Mouse (Mus musculus): Measurements from ENCODE around the gene Agr3. TPM values are rescaled to one million over a fixed set of nuclear protein-coding genes. Genes with fewer than 3 reads are reported as not detected.
A peak's percentile ranks its signal among the peaks of the same experiment; 100 is the strongest.

Agr3 gene
- not detected in 2 replicates for polyA plus RNA-seq (2014; fragmentation: Nextera tagmentation; extraction: Ambion mirVana)

DNA sequence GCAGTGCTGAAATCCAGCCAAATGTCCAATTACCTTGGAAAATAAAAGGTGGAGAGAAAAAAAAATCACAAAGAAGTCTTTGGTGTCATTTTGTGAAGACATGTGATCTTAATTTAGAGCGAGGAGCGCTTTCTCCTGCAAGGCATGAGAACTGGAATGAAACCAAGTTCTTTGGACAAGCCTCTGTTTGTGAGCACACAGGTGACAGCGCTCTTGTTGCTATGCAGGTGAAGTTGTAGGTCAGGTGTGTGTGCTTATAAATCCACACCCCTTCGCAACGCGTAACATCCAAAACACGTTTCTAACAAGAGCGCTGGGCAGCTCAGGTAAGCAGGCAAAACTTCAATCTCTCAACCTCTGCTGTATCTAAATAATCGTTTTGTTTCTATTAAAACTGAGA lies at the start of gene Agr3:
TSS of gene Agr3 (plus strand) at position 219 of the 400 bp plus-strand sequence.
- Histone ChIP-seq H3K27ac (ENCODE audit: low read depth, low read length) (no peak within 1 kb of the TSS), H3K27me3 (ENCODE audit: control insufficient read depth, insufficient read depth, low read length) (no peaks in the 10 kb centered on the region), H3K9me3 (ENCODE audit: control insufficient read depth, low read length) (no peaks in the 10 kb centered on the region), H3K4me3 (ENCODE audit: low read length) (no peak within 1 kb of the TSS), H3K4me2 (replicated peaks; ENCODE audit: low read depth, low read length) (no peak within 1 kb of the TSS), H3K4me1 (ENCODE audit: control insufficient read depth, insufficient read depth, low read length) (no peaks in the 10 kb centered on the region), H3K9ac (ENCODE audit: low read depth, low read length) (no peak within 1 kb of the TSS), H3K36me3 (ENCODE audit: control insufficient read depth, insufficient read depth, low read length) (no peaks in the 10 kb centered on the region)
- WGBS, result 91% methylated on average over 9 of the region's 9 CpGs
- no peak for ATAC-seq (ENCODE audit: low FRiP score, low TSS enrichment)

DNA sequence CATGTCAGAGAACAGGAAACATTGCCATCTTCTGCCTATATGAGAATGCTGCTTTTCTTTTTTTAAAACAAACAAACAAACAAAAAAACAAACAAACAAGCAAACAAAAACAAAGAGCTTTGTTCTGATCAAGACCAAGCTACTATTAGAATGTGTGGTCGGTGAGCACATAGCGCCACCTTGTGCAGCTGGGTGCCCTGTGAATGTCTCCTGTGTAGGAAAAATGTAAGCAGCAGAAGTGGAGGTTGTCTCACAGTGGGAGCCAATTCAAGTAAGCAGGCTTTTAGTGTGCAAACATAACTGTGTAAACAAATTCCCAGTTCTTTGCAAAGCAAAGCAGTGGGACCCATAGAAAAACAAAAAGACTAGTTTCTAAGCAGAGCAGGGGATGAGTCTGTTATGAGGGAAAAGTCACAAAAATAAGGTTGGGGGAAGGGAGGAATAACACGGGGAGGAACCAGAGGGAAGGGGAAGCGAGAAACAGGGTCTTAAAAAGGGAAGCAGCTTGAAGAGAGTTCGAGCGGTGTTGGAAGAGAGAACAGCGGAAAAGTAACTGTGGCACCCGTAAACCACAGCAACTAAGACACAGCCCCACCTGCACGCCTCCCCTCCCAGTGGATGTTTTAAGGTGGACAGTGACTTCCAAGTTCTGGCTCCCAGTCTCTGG lies 40.4 kb upstream of the Agr3 start:
- no peaks in the 10 kb centered on the region for H3K36me3 ChIP-seq (ENCODE audit: control insufficient read depth, insufficient read depth, low read length)
- no peaks in the 10 kb centered on the region for H3K4me1 ChIP-seq (ENCODE audit: control insufficient read depth, insufficient read depth, low read length)
- no peak overlapping the region for H3K9ac ChIP-seq (ENCODE audit: low read depth, low read length)
- no peak for ATAC-seq (ENCODE audit: low FRiP score, low TSS enrichment)
- H3K27ac ChIP-seq (ENCODE audit: low read depth, low read length), result no peak overlapping the region
- no peak overlapping the region for H3K4me3 ChIP-seq (ENCODE audit: low read length)
- 60% methylated on average over 9 of the region's 9 CpGs for WGBS
- H3K4me2 ChIP-seq (replicated peaks; ENCODE audit: low read depth, low read length), result no peak overlapping the region
- no peaks in the 10 kb centered on the region for H3K9me3 ChIP-seq (ENCODE audit: control insufficient read depth, low read length)
- no peaks in the 10 kb centered on the region for H3K27me3 ChIP-seq (ENCODE audit: control insufficient read depth, insufficient read depth, low read length)

DNA sequence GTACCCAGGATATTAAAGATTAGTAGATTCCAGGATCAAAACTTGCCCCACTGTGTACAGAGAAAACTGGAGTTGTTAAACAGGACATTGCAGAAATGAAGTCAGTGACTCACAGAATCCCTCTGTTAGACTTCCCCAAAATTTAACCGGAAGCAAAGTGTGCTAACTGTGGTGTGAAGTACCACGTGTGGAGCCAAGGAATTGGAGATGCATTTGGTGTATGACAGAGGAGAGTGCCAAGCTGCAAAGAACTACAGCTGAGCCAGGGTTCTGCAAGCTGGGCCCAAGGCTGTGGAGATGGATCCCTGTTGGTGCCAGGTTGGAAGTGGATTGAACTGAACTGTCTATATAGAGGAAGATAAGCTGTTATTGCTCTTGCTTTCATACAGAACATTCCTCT lies 36.0 kb upstream of the Agr3 start:
- no peak overlapping the region for H3K9ac ChIP-seq (ENCODE audit: low read depth, low read length)
- H3K4me1 ChIP-seq (ENCODE audit: control insufficient read depth, insufficient read depth, low read length), result no peaks in the 10 kb centered on the region
- H3K4me2 ChIP-seq (replicated peaks; ENCODE audit: low read depth, low read length), result no peak overlapping the region
- no peaks in the 10 kb centered on the region for H3K27me3 ChIP-seq (ENCODE audit: control insufficient read depth, insufficient read depth, low read length)
- WGBS, result 85% methylated on average over 2 of the region's 2 CpGs
- H3K4me3 ChIP-seq (ENCODE audit: low read length), result no peak overlapping the region
- no peak overlapping the region for H3K27ac ChIP-seq (ENCODE audit: low read depth, low read length)
- H3K9me3 ChIP-seq (ENCODE audit: control insufficient read depth, low read length), result no peaks in the 10 kb centered on the region
- no peaks in the 10 kb centered on the region for H3K36me3 ChIP-seq (ENCODE audit: control insufficient read depth, insufficient read depth, low read length)
- ATAC-seq (ENCODE audit: low FRiP score, low TSS enrichment), result no peak

DNA sequence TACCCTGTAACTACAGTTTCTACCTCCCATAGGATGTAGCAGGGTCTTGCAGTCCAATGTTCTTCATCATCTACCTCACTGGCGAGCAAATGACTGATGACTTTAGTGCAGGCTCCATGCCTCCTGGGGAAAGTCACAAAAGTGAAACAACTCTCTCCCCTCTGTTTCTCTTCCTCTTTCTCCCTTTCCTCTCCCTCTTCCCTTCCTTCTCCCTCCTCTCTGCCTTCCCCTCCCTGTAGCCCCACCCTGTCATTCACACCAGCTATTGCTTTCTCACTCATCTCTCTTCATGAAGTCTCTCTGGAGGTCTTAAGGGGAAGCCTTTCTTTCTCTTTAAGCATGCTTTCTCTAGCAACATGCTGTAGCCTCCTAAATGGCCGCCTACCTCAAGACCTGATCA lies 34.7 kb upstream of the Agr3 start:
- no peak overlapping the region for H3K9ac ChIP-seq (ENCODE audit: low read depth, low read length)
- no peaks in the 10 kb centered on the region for H3K36me3 ChIP-seq (ENCODE audit: control insufficient read depth, insufficient read depth, low read length)
- no peaks in the 10 kb centered on the region for H3K9me3 ChIP-seq (ENCODE audit: control insufficient read depth, low read length)
- H3K4me3 ChIP-seq (ENCODE audit: low read length), result no peak overlapping the region
- 74% methylated on average over 2 of the region's 2 CpGs for WGBS
- no peaks in the 10 kb centered on the region for H3K27me3 ChIP-seq (ENCODE audit: control insufficient read depth, insufficient read depth, low read length)
- H3K27ac ChIP-seq (ENCODE audit: low read depth, low read length), result no peak overlapping the region
- no peak for ATAC-seq (ENCODE audit: low FRiP score, low TSS enrichment)
- no peaks in the 10 kb centered on the region for H3K4me1 ChIP-seq (ENCODE audit: control insufficient read depth, insufficient read depth, low read length)
- no peak overlapping the region for H3K4me2 ChIP-seq (replicated peaks; ENCODE audit: low read depth, low read length)

DNA sequence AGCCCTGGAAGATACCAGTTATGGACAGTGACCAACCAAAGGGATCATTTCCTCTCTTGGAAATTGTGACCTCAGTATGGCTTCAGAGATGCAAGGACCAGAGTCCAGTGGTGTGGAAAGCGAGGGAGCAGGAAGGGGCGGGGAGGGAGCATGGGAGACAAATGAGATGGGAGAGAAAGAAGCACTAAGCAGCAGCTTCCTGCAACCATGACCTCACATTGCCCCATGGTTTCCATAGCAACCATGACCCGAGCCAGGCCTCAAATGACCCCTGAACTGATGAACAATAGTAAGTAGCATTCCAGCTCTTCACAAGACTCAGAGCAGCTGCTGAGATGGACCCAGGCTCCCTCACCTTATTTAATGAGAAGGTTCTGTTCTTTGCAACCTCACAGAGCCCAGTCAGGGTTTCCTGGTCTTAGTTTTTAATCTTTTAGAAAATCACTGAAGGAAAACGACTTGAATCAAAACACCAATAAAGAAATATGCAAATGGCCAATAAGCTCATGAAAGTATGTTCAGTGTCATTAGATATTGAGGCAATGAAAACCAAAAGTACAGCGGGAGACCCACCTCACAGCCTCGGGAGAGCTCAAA lies 31.0 kb upstream of the Agr3 start:
- WGBS, result 36% methylated on average over 6 of the region's 6 CpGs
- Histone ChIP-seq H3K4me2 (replicated peaks; ENCODE audit: low read depth, low read length) (no peak overlapping the region), H3K9me3 (ENCODE audit: control insufficient read depth, low read length) (no peaks in the 10 kb centered on the region), H3K27ac (ENCODE audit: low read depth, low read length) (no peak overlapping the region), H3K27me3 (ENCODE audit: control insufficient read depth, insufficient read depth, low read length) (no peaks in the 10 kb centered on the region), H3K4me3 (ENCODE audit: low read length) (no peak overlapping the region), H3K36me3 (ENCODE audit: control insufficient read depth, insufficient read depth, low read length) (no peaks in the 10 kb centered on the region), H3K4me1 (ENCODE audit: control insufficient read depth, insufficient read depth, low read length) (0 out of 2 replicates have a peak, but pooled peaks cover 2% of the 10 kb centered on the region), H3K9ac (ENCODE audit: low read depth, low read length) (no peak overlapping the region)
- 0 out of 2 replicates have a peak, but pooled peaks have one; percentile 55 for ATAC-seq (ENCODE audit: low FRiP score, low TSS enrichment)

DNA sequence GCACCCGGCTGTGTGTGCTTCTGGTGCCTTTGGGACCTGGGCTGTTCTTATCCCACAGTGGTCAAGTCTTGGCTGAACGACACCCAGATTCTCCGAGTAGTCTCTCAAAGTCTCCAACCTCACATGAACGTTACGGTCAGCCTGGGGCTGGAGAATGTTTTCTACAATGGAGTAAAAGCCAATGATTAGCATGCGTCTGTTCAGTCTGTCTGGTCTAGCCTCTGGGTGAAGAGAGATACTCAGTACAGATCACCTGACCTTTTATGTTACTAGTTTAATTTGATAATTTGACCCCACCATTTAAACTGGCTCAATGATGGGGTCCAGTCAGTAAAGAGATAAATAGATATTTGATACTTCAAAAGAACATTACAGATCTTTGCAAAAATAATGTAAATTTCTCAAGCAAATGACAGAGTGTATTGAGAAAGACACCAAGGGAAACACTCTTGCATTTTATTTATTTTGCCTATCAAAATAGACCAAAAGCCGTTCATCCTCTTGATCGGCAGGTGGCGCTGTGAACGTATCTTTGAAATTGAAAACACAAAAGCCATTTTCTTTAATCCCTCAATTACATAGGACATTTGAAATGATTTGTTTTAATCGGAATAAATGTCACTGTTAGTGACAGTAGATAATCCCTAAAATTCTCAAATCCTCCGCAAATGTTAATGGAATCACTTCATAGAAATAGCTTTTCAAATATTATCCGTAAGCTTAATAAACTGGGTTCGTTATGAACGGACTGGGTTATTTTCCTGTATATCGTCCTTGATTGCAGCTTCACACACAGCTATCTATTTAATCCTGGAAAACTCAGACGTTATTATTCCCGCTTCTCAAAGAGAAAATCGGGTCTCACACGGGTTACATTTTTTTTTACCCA lies 29.3 kb upstream of the Agr3 start:
- 31% methylated on average over 20 of the region's 20 CpGs for WGBS
- Histone ChIP-seq H3K9me3 (ENCODE audit: control insufficient read depth, low read length) (no peaks in the 10 kb centered on the region), H3K36me3 (ENCODE audit: control insufficient read depth, insufficient read depth, low read length) (no peaks in the 10 kb centered on the region), H3K4me3 (ENCODE audit: low read length) (peak overlapping the region; percentile 32), H3K9ac (ENCODE audit: low read depth, low read length) (no peak overlapping the region), H3K4me1 (ENCODE audit: control insufficient read depth, insufficient read depth, low read length) (0 out of 2 replicates have a peak, but pooled peaks cover 2% of the 10 kb centered on the region), H3K27ac (ENCODE audit: low read depth, low read length) (no peak overlapping the region), H3K4me2 (replicated peaks; ENCODE audit: low read depth, low read length) (peak overlapping the region; percentile 57), H3K27me3 (ENCODE audit: control insufficient read depth, insufficient read depth, low read length) (no peaks in the 10 kb centered on the region)
- ATAC-seq (ENCODE audit: low FRiP score, low TSS enrichment), result peak; percentile 66

DNA sequence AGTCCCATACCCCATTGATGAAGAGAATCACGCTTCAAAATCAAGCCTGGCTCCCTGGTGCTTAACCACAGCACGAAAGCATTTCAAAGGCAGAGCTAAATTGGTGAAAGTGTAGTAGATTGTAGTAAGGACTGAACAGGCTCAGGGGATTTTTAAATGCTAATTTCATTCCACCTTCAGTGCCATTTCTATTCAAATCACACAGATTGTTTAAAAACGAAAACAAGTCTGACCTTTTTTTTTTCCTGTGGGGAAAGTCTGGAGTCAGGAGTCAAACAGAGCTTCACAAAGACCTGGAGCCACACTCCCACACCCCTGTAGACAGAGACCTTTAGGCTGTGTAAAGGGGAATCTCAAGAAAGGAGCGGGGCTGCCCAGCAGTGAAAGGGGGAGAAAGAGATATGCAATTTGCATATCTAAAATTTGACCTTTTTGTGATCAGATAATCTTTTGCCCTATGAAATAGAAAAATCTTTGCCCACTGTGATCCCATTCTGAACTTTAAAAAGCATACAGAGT lies 28.6 kb upstream of the Agr3 start:
- no peak overlapping the region for H3K27ac ChIP-seq (ENCODE audit: low read depth, low read length)
- no peak for ATAC-seq (ENCODE audit: low FRiP score, low TSS enrichment)
- 32% methylated on average over 4 of the region's 4 CpGs for WGBS
- no peaks in the 10 kb centered on the region for H3K9me3 ChIP-seq (ENCODE audit: control insufficient read depth, low read length)
- H3K4me1 ChIP-seq (ENCODE audit: control insufficient read depth, insufficient read depth, low read length), result 0 out of 2 replicates have a peak, but pooled peaks cover 2% of the 10 kb centered on the region
- peak overlapping the region; percentile 57 for H3K4me2 ChIP-seq (replicated peaks; ENCODE audit: low read depth, low read length)
- H3K9ac ChIP-seq (ENCODE audit: low read depth, low read length), result no peak overlapping the region
- no peaks in the 10 kb centered on the region for H3K27me3 ChIP-seq (ENCODE audit: control insufficient read depth, insufficient read depth, low read length)
- peak overlapping the region; percentile 32 for H3K4me3 ChIP-seq (ENCODE audit: low read length)
- H3K36me3 ChIP-seq (ENCODE audit: control insufficient read depth, insufficient read depth, low read length), result no peaks in the 10 kb centered on the region

DNA sequence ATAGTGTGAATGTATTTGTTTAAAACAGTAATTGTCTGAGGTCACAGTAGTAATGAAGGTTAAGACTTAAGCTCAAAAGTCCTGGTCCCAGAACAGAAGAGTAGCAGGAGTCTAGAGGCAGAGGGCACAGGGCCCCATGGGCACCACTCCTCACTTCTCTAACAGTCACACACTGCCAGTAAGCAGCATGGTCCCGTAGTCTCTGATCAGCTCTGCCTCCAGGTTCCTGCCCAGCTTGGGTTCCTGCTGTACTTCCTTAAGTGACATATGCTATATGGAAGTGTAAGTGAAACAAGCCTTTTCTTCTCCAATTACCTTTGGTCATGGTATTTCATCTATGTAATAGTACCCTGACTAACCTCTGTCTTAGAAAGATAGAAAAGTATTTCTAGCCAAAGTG lies 14.8 kb upstream of the Agr3 start:
- H3K4me3 ChIP-seq (ENCODE audit: low read length), result no peak overlapping the region
- H3K9me3 ChIP-seq (ENCODE audit: control insufficient read depth, low read length), result no peaks in the 10 kb centered on the region
- no peak for ATAC-seq (ENCODE audit: low FRiP score, low TSS enrichment)
- H3K9ac ChIP-seq (ENCODE audit: low read depth, low read length), result no peak overlapping the region
- H3K36me3 ChIP-seq (ENCODE audit: control insufficient read depth, insufficient read depth, low read length), result no peaks in the 10 kb centered on the region
- WGBS, result 81% methylated on average over 1 of the region's 1 CpGs
- H3K27ac ChIP-seq (ENCODE audit: low read depth, low read length), result no peak overlapping the region
- no peak overlapping the region for H3K4me2 ChIP-seq (replicated peaks; ENCODE audit: low read depth, low read length)
- H3K4me1 ChIP-seq (ENCODE audit: control insufficient read depth, insufficient read depth, low read length), result no peaks in the 10 kb centered on the region
- no peaks in the 10 kb centered on the region for H3K27me3 ChIP-seq (ENCODE audit: control insufficient read depth, insufficient read depth, low read length)
